In genomic region chr2:85255610-85256009, GRCm38 (mm10) we compare ENCODE assay signal across 30 mouse cellular contexts. TPM values are rescaled to one million over a fixed set of nuclear protein-coding genes. Genes with fewer than 3 reads are reported as not detected.
"Had no signal": no experiment of that assay in that cellular context is flagged by ENCODE, and none has a peak within 500 bp of the region (broad histone marks: within the 10 kb centered on the region; RNA-seq: fewer than 3 reads in every experiment).

No protein-coding gene starts in this region.

- ATAC-seq: forebrain, embryonic 13.5 days; forebrain, embryonic 14.5 days; forebrain, embryonic 15.5 days; forebrain, embryonic 16.5 days; forebrain, postnatal 0 days had no signal

- H3K27me3 ChIP-seq: embryonic facial prominence, embryonic 12.5 days; embryonic facial prominence, embryonic 13.5 days; embryonic facial prominence, embryonic 15.5 days; forebrain, embryonic 12.5 days; forebrain, embryonic 13.5 days; forebrain, embryonic 15.5 days had no signal

- H3K9ac ChIP-seq: embryonic facial prominence, embryonic 12.5 days; embryonic facial prominence, embryonic 13.5 days; embryonic facial prominence, embryonic 15.5 days; forebrain, embryonic 12.5 days; forebrain, embryonic 13.5 days; forebrain, embryonic 15.5 days; forebrain, postnatal 0 days had no signal

- H3K9me3 ChIP-seq: embryonic facial prominence, embryonic 10.5 days; embryonic facial prominence, embryonic 12.5 days; embryonic facial prominence, embryonic 13.5 days; embryonic facial prominence, embryonic 15.5 days; forebrain, embryonic 10.5 days; forebrain, embryonic 12.5 days; forebrain, embryonic 13.5 days; forebrain, embryonic 15.5 days had no signal

- H3K27ac ChIP-seq: embryonic facial prominence, embryonic 10.5 days; embryonic facial prominence, embryonic 12.5 days; embryonic facial prominence, embryonic 13.5 days; embryonic facial prominence, embryonic 15.5 days; forebrain, embryonic 10.5 days; forebrain, embryonic 12.5 days; forebrain, embryonic 13.5 days; forebrain, embryonic 15.5 days; gastrocnemius, adult 2 months had no signal

- H3K4me2 ChIP-seq: embryonic facial prominence, embryonic 12.5 days; embryonic facial prominence, embryonic 13.5 days; embryonic facial prominence, embryonic 15.5 days; forebrain, embryonic 12.5 days; forebrain, embryonic 13.5 days; forebrain, embryonic 15.5 days had no signal

- H3K4me3 ChIP-seq: embryonic facial prominence, embryonic 10.5 days; embryonic facial prominence, embryonic 12.5 days; embryonic facial prominence, embryonic 13.5 days; embryonic facial prominence, embryonic 15.5 days; erythroblast, embryonic 14.5 days; forebrain, embryonic 10.5 days; forebrain, embryonic 12.5 days; forebrain, embryonic 13.5 days; forebrain, embryonic 15.5 days; gastrocnemius, adult 2 months had no signal

- DNase-seq: cerebellum, adult 2 months; cerebellum, adult 8-10 months; cerebellum, adult 9-10 months; cerebellum, adult 9-11 months; cerebellum, postnatal 10 days; cerebellum, postnatal 14 days; cerebellum, postnatal 25 days; cerebellum, postnatal 36 days; embryo, embryonic 11 days; forebrain, postnatal 0 days; gastrocnemius, adult 2 months; gastrocnemius, postnatal 10 days; gastrocnemius, postnatal 14 days; gastrocnemius, postnatal 25 days; gastrocnemius, postnatal 36 days; heart, adult 11 months; heart, adult 18-20 months had no signal

- H3K36me3 ChIP-seq: embryonic facial prominence, embryonic 10.5 days; embryonic facial prominence, embryonic 12.5 days; embryonic facial prominence, embryonic 13.5 days; embryonic facial prominence, embryonic 15.5 days; forebrain, embryonic 10.5 days; forebrain, embryonic 12.5 days; forebrain, embryonic 15.5 days had no signal

- H3K4me1 ChIP-seq: embryonic facial prominence, embryonic 12.5 days; embryonic facial prominence, embryonic 13.5 days; embryonic facial prominence, embryonic 15.5 days had no signal

RNA-seq across cellular contexts. Expression of gene Lrrc55, which starts 58.6 kb away (rescaled TPM):
- total RNA-seq: common myeloid progenitor, adult 5-6 weeks; granulocyte monocyte progenitor cell, adult 5-6 weeks had no signal
- polyA plus RNA-seq: erythroblast, embryonic 14.5 days had no signal
